Mouse (Mus musculus) midbrain, embryonic 12.5 days (tissue): ENCODE data around the gene Egf. TPM values are rescaled to one million over a fixed set of nuclear protein-coding genes. Genes with fewer than 3 reads are reported as not detected.

Source experiments
- ATAC-seq: fragments of 200-750 bp; cut with Nextera tagmentation; 2 replicates; pipeline ENCODE4 v1.8.0; 2017; ENCODE audit warnings: low read depth, moderate TSS enrichment, moderate library complexity; ENCODE audit not compliant: low FRiP score
- H3K27ac ChIP-seq: fragments of 300-500 bp; sonication (generic); replicated peaks from 2 replicates; pipeline ENCODE4 v1.5.1; 2016; ENCODE audit warnings: mild to moderate bottlenecking
- H3K27me3 ChIP-seq: fragments of 300-500 bp; sonication (generic); 2 replicates; pipeline ENCODE4 v1.6.1; 2016; ENCODE audit warnings: mild to moderate bottlenecking
- H3K36me3 ChIP-seq: fragments of 300-500 bp; sonication (generic); 2 replicates; pipeline ENCODE4 v1.6.1; 2016
- H3K4me1 ChIP-seq: fragments of 300-500 bp; sonication (generic); 2 replicates; pipeline ENCODE4 v1.6.1; 2016
- H3K4me2 ChIP-seq: fragments of 300-500 bp; sonication (generic); replicated peaks from 2 replicates; pipeline ENCODE4 v1.6.1; 2016; ENCODE audit warnings: mild to moderate bottlenecking, moderate library complexity
- H3K4me3 ChIP-seq: fragments of 300-500 bp; sonication (generic); 2 replicates; pipeline ENCODE4 v1.5.1; 2016; ENCODE audit warnings: mild to moderate bottlenecking
- H3K9ac ChIP-seq: fragments of 300-500 bp; sonication (generic); replicated peaks from 2 replicates; pipeline ENCODE4 v1.6.1; 2016; ENCODE audit warnings: mild to moderate bottlenecking, moderate library complexity
- H3K9me3 ChIP-seq: fragments of 300-500 bp; sonication (generic); 2 replicates; pipeline ENCODE4 v1.6.1; 2016; ENCODE audit warnings: mild to moderate bottlenecking
- WGBS: fragments of 180-500 bp; shearing (Covaris S2); methylation state at CpG from one replicate; pipeline ENCODE4 v1.1.7; 2016; 5-methylcytosine and 5-hydroxymethylcytosine counted together
- polyA plus RNA-seq: library from polyadenylated mRNA; unstranded; fragments of >200 nt; fragmentation: Nextera tagmentation; extraction: Ambion mirVana; gene quantifications from 2 replicates; pipeline ENCODE4 v1.2.1, GENCODE M21; 2016

Egf gene
- polyA plus RNA-seq, 1 experiment from 2014 or later, result 2.1 TPM

DNA sequence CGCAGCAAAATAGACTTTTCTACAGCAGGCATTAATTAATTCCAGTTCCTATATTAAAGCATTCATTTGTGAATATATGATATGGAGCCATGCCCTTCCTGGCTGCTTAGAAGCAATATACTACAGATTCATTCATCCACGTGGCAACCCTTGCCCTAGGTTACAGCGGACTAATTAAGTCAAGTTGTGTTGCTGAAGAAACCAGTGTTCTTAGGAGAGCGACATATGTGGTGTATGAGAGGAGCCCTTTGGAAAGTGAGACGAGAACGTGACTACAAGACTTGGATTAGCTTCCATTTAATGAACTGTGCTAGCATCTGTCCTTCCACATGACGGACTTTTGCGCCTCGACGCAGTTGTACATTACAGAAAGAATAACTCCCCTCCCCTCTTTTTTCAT is 107.8 kb downstream of the Egf start:
- Histone ChIP-seq H3K36me3 (no peaks in the 10 kb centered on the region), H3K4me2 (no peak overlapping the region), H3K27ac (no peak overlapping the region), H3K9me3 (no peaks in the 10 kb centered on the region), H3K9ac (no peak overlapping the region), H3K27me3 (no peaks in the 10 kb centered on the region), H3K4me1 (0 out of 2 replicates have a peak, but pooled peaks cover 6% of the 10 kb centered on the region), H3K4me3 (no peak overlapping the region)
- no peak for ATAC-seq
- 83% methylated on average over 10 of the region's 10 CpGs for WGBS

DNA sequence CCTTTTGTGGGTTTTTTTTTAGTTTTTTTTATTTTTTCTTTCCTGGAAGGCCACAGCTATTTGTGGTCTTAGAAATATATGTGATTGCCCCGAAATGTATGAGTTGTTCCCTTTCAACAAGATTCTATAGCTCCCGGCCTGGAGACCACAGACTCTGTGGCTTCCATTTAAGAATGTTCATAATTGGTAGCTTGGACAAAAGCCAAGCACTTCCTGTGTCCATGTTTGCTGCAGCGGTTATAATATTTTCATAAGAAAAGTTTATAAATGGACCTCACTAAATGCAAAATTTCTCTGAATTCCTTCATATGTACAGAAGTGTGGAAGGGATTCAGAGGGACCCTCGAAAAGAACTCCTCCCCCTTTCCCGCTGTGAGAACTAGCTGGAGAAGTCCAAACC is 108.3 kb downstream of the Egf start:
- Histone ChIP-seq H3K36me3 (no peaks in the 10 kb centered on the region), H3K9me3 (no peaks in the 10 kb centered on the region), H3K4me2 (no peak overlapping the region), H3K4me1 (0 out of 2 replicates have a peak, but pooled peaks cover 6% of the 10 kb centered on the region), H3K27ac (no peak overlapping the region), H3K9ac (no peak overlapping the region), H3K27me3 (no peaks in the 10 kb centered on the region), H3K4me3 (no peak overlapping the region)
- ATAC-seq, result no peak
- WGBS, result 83% methylated on average over 5 of the region's 5 CpGs

DNA sequence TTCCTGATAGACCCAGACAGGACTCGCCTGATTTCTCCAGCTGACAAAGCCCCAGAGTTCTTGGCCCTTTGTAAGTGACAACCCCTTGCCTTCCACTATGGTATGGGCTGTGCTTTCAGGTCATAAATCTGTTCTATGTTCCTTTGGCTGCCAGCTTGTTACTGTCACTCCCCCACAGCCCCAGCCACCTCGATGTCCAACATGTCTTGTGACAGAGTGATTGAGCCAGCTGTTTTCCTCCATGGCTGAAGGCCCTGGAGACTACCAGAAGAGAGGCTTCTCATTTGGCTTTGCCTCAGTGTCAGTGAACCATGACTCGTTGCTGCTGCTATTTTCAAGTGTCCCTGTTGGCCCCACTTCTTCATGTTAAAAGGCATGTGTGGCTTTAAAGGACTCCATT is 109.7 kb downstream of the Egf start:
- WGBS, result 71% methylated on average over 3 of the region's 3 CpGs
- H3K4me2 ChIP-seq, result no peak overlapping the region
- H3K27me3 ChIP-seq, result no peaks in the 10 kb centered on the region; the same call in 1 of the 2 replicates
- no peak for ATAC-seq
- no peak overlapping the region for H3K4me3 ChIP-seq
- H3K36me3 ChIP-seq, result no peaks in the 10 kb centered on the region
- H3K9ac ChIP-seq, result no peak overlapping the region
- no peak overlapping the region for H3K27ac ChIP-seq
- peaks cover 11% of the 10 kb centered on the region for H3K4me1 ChIP-seq
- no peaks in the 10 kb centered on the region for H3K9me3 ChIP-seq

DNA sequence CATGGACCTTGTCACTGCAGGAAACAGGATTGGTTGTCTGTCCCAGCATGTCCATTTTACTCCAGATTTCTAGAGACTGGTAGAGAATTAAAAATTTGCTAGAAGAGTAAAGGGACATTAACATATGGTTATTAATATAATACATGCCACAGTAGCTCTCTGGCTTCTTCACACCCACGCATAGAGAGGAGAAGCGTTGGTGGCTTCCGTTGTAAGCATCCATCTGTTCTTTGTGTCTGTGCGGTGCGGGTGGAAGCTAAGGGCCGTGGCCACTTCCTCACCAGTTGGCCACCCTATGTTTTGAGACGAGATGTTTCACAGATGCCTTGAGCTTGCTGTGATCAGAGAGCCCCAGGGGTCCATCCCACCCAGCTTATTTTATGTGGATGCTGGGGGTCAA is 113.5 kb downstream of the Egf start:
- ATAC-seq, result no peak
- Histone ChIP-seq H3K36me3 (no peaks in the 10 kb centered on the region), H3K4me2 (no peak overlapping the region), H3K27me3 (no peaks in the 10 kb centered on the region; the same call in 1 of the 2 replicates), H3K9ac (no peak overlapping the region), H3K4me3 (no peak overlapping the region), H3K27ac (no peak overlapping the region), H3K9me3 (no peaks in the 10 kb centered on the region), H3K4me1 (peaks cover 20% of the 10 kb centered on the region)
- 91% methylated on average over 7 of the region's 7 CpGs for WGBS

DNA sequence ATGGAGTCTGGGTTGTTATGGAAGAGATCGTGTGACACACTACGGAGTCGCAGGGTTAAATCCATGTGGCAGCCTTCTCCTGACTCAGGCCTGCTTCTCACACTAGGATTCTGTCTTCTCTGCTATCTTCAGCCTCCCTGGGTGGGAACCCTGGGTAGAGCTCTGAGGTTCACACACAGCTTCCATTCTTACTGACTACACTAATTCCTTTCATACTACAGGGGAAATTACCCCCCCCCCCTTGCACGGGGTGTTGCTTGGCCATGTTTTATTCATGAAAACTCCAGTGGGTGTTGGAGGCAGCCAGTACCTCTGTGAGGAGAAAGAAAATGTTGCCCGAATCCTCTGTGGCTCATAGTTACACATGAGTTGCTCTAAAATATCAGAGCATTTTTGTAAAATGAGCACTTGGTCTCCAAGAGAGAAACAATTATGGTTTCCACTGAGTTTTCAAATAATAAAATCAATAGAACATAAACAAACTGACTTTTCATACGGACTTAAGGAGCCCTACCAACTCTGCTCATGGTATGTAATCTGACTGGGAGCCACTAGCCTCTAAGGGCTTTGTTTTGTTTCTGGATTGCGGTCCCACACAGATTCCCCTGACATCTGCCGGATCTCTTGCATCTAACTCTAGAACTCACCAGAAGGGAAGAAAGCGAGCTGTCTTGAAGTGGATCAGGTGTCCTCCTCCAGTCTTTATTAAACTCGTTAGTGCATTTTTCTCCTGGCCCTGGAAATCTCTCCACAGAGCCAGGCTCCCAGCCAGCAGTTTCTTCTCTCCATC is 114.7 kb downstream of the Egf start:
- H3K27me3 ChIP-seq, result no peaks in the 10 kb centered on the region; the same call in 1 of the 2 replicates
- no peaks in the 10 kb centered on the region for H3K36me3 ChIP-seq
- peak overlapping the region; percentile 46; the same call in 1 of the 2 replicates for H3K27ac ChIP-seq
- peak; percentile 89 for ATAC-seq
- 60% methylated on average over 10 of the region's 10 CpGs for WGBS
- no peaks in the 10 kb centered on the region for H3K9me3 ChIP-seq
- peaks cover 17% of the 10 kb centered on the region for H3K4me1 ChIP-seq
- H3K4me2 ChIP-seq, result no peak overlapping the region
- H3K9ac ChIP-seq, result no peak overlapping the region
- no peak overlapping the region for H3K4me3 ChIP-seq

DNA sequence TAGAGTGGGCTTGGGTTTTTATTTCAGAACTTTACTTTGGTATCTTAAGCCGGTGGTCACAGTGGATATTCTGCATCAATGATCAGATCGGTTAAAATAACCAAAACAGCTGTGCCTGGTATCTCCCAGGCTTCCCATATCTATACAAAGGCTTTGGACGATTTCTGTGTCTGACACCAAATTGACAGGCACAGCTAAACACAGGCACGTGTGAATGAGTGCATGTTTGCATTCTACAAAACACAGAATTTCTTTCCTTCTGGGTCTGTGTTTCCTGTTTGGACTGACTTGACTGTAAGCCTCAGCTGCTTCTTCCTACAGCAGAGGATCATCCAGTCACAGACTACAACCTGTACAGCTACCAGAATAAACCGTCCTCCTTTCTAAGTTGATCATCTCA is 115.4 kb downstream of the Egf start:
- Histone ChIP-seq H3K36me3 (no peaks in the 10 kb centered on the region), H3K9ac (no peak overlapping the region), H3K9me3 (no peaks in the 10 kb centered on the region), H3K27ac (peak overlapping the region; percentile 46; the same call in 1 of the 2 replicates), H3K27me3 (no peaks in the 10 kb centered on the region; the same call in 1 of the 2 replicates), H3K4me3 (no peak overlapping the region), H3K4me2 (no peak overlapping the region), H3K4me1 (peaks cover 17% of the 10 kb centered on the region)
- 80% methylated on average over 5 of the region's 5 CpGs for WGBS
- ATAC-seq, result no peak

DNA sequence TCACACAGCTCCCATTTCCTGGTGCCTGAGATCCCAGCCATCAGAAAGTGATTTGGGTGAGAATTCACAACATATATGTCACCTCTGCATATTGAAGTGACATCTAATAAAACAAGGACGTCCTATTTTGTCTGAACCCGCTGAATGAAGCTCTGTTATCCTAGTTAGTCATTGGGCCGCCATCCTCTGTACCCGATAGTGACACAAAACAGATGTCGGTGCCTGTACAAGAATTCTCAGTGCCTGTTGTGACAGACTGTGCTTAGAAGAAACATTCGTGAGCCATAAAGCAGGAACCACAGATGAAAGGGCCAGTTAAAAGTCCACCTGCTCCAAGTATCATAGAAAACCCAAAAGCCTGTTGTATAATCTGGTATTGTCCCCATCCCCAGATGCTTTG is 117.7 kb downstream of the Egf start:
- WGBS, result 91% methylated on average over 6 of the region's 6 CpGs
- ATAC-seq, result no peak

DNA sequence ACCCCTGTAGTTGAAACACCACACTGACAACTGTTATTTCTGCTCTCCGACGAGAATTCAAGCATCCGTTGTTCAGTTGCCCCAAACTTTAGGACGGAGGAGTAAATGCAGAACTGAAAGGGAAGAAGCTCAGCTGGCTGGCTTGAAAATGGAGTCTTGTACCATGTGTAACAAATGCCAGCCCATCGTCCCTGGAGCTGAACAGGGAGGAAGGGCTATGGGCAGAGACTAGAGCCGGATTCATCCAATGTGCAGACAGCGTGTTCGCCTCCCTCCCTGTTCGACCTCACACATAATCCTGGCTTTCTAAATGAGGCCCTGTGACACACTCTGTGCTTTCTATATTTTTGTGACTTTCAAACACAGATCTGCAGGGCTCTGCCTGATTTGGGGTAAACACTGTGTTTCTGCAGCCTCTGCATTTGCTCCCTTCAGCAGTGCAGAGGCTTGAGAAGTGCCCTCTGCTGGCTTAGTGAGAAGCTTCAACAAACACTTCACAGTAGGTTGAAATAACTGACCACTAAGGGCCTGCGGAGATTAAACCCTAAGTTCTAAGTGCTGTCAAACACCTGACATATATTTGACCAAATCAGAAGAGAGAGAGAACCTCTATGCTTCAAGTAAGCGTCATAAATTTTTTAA is 120.7 kb downstream of the Egf start:
- WGBS, result 88% methylated on average over 11 of the region's 11 CpGs
- Histone ChIP-seq H3K4me2 (no peak overlapping the region), H3K27me3 (no peaks in the 10 kb centered on the region), H3K4me3 (no peak overlapping the region), H3K9ac (no peak overlapping the region), H3K27ac (no peak overlapping the region), H3K9me3 (no peaks in the 10 kb centered on the region), H3K36me3 (peaks cover 20% of the 10 kb centered on the region; the same call in 1 of the 2 replicates), H3K4me1 (no peaks in the 10 kb centered on the region)
- ATAC-seq, result peak; percentile 41; the same call in 1 of the 2 replicates

More for the DNA sequence above, 117.7 kb downstream of the Egf start:
- no peak overlapping the region for H3K4me3 ChIP-seq
- H3K9me3 ChIP-seq, result no peaks in the 10 kb centered on the region
- 0 out of 2 replicates have a peak, but pooled peaks cover 6% of the 10 kb centered on the region for H3K36me3 ChIP-seq
- no peak overlapping the region for H3K4me2 ChIP-seq
- H3K4me1 ChIP-seq, result peaks cover 14% of the 10 kb centered on the region
- H3K27ac ChIP-seq, result no peak overlapping the region
- H3K27me3 ChIP-seq, result no peaks in the 10 kb centered on the region; the same call in 1 of the 2 replicates
- H3K9ac ChIP-seq, result no peak overlapping the region

DNA sequence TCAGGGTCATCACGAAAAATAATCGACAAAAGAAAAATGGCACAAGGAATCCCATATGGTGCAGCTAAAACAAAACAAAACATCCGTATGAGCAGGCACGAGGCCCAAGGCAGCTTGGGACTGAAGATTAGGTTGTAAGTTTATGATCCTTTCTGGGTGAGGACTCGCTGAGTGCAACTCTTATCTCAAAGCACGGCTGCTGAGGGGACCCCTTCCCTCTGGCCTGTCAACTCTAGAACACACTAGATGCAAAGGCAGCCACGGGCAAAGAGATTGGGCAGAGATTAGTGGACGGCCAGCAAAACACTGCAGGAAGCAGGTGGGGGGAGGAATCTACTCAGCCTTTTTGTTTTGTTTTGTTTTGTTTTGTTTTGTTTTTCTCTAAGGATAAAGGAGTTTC is 121.6 kb downstream of the Egf start:
- ATAC-seq, result no peak
- 76% methylated on average over 8 of the region's 8 CpGs for WGBS

DNA sequence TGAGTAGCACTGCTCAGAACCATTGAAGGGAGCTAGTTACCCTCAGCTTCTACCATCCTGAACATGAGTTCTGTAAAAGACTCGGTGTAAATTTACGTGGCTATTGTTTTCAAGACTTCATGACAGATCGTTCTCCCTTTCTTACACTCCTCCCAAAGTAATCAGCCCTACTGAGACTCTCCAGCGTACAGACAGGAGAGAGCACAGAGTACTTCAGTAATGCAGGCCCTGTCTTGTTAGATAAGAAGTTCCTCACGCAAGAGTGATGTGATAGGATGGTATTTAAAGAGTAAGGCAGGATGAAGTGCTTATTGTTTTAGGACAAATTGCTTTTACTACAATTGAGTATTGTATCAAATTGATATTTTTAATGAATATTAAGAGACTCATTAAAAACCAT is 123.3 kb downstream of the Egf start:
- Histone ChIP-seq H3K36me3 (peaks cover 36% of the 10 kb centered on the region; the same call in 1 of the 2 replicates), H3K9ac (no peak overlapping the region), H3K9me3 (no peaks in the 10 kb centered on the region), H3K4me1 (no peaks in the 10 kb centered on the region), H3K4me2 (no peak overlapping the region), H3K27ac (no peak overlapping the region), H3K27me3 (no peaks in the 10 kb centered on the region), H3K4me3 (no peak overlapping the region)
- no peak for ATAC-seq
- WGBS, result 93% methylated on average over 5 of the region's 5 CpGs

More for the DNA sequence above, 121.6 kb downstream of the Egf start:
- no peak overlapping the region for H3K4me2 ChIP-seq
- no peaks in the 10 kb centered on the region for H3K9me3 ChIP-seq
- no peaks in the 10 kb centered on the region for H3K4me1 ChIP-seq
- H3K27ac ChIP-seq, result no peak overlapping the region
- no peak overlapping the region for H3K9ac ChIP-seq
- no peak overlapping the region for H3K4me3 ChIP-seq
- H3K27me3 ChIP-seq, result no peaks in the 10 kb centered on the region
- peaks cover 27% of the 10 kb centered on the region; the same call in 1 of the 2 replicates for H3K36me3 ChIP-seq

DNA sequence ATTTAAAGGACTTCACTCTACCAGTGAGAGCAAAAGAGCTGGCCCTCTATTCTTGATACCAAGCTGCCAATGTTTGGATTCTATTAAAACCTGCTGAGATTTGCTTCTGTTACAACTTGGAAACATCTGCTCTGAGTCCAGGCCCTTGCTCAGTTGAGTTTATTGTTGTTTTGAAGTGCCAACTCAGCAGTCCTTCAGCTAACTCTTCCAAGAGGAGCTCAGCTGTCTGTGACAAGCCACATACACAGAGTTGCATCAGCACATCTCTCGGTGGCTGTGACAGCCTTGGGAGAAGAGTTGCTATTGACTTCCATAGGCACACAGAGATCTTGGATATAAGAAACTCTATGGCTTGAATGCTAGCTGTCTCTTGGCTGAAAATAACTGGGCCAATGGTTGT is 124.1 kb downstream of the Egf start:
- Histone ChIP-seq H3K4me2 (no peak overlapping the region), H3K9me3 (no peaks in the 10 kb centered on the region), H3K27me3 (no peaks in the 10 kb centered on the region), H3K36me3 (peaks cover 36% of the 10 kb centered on the region; the same call in 1 of the 2 replicates), H3K4me1 (no peaks in the 10 kb centered on the region), H3K4me3 (no peak overlapping the region), H3K27ac (no peak overlapping the region), H3K9ac (no peak overlapping the region)
- WGBS, result 83% methylated on average over 1 of the region's 1 CpGs
- no peak for ATAC-seq
